Mouse (Mus musculus) hindbrain, embryonic 15.5 days (tissue): ENCODE results near the gene Papolg. TPM values are rescaled to one million over a fixed set of nuclear protein-coding genes. Genes with fewer than 3 reads are reported as not detected.
"Not testable (repeated sequence)": the region's sequence is repeated elsewhere in the genome, so short reads cannot be mapped to it uniquely, and the experiment has no call there.

Experiments
- ATAC-seq: fragments of 200-750 bp; cut with Nextera tagmentation; 2 replicates; pipeline ENCODE4 v1.8.0; 2017; ENCODE audit warnings: low read depth, moderate number of reproducible peaks, moderate TSS enrichment; ENCODE audit not compliant: low FRiP score
- H3K27ac ChIP-seq: fragments of 300-500 bp; sonication (generic); replicated peaks from 2 replicates; pipeline ENCODE4 v1.5.1; 2015; ENCODE audit warnings: mild to moderate bottlenecking, inconsistent platforms
- H3K27me3 ChIP-seq: fragments of 300-500 bp; sonication (generic); 2 replicates; pipeline ENCODE4 v1.6.1; 2015; ENCODE audit warnings: control low read depth, inconsistent platforms
- H3K36me3 ChIP-seq: fragments of 300-500 bp; sonication (generic); 2 replicates; pipeline ENCODE4 v1.6.1; 2015; ENCODE audit warnings: control low read depth, inconsistent platforms
- H3K4me1 ChIP-seq: fragments of 300-500 bp; sonication (generic); replicated peaks from 2 replicates; pipeline ENCODE4 v1.6.1; 2015; ENCODE audit warnings: control low read depth, inconsistent platforms
- H3K4me2 ChIP-seq: fragments of 300-500 bp; sonication (generic); 2 replicates; pipeline ENCODE4 v1.6.1; 2015; ENCODE audit warnings: moderate library complexity, mild to moderate bottlenecking, inconsistent platforms
- H3K4me3 ChIP-seq: fragments of 300-500 bp; sonication (generic); 2 replicates; pipeline ENCODE4 v1.5.1; 2015; ENCODE audit warnings: mild to moderate bottlenecking, inconsistent platforms
- H3K9ac ChIP-seq: fragments of 300-500 bp; sonication (generic); 2 replicates; pipeline ENCODE4 v1.6.1; 2015; ENCODE audit warnings: inconsistent platforms
- H3K9me3 ChIP-seq: fragments of 300-500 bp; sonication (generic); 2 replicates; pipeline ENCODE4 v1.6.1; 2016; ENCODE audit warnings: control low read depth, inconsistent platforms
- whole genome bisulfite sequencing: fragments of 180-500 bp; shearing (Covaris S2); methylation state at CpG from one replicate; pipeline ENCODE4 v1.1.7; 2015; 5-methylcytosine and 5-hydroxymethylcytosine counted together
- polyA plus RNA-seq: library from polyadenylated mRNA; unstranded; fragments of >200 nt; fragmentation: Nextera tagmentation; extraction: Ambion mirVana; gene quantifications from 2 replicates; pipeline ENCODE4 v1.2.1, GENCODE M21; 2015

Gene Papolg
- 18.2 and 18.6 TPM in 2 replicates for polyA plus RNA-seq

DNA sequence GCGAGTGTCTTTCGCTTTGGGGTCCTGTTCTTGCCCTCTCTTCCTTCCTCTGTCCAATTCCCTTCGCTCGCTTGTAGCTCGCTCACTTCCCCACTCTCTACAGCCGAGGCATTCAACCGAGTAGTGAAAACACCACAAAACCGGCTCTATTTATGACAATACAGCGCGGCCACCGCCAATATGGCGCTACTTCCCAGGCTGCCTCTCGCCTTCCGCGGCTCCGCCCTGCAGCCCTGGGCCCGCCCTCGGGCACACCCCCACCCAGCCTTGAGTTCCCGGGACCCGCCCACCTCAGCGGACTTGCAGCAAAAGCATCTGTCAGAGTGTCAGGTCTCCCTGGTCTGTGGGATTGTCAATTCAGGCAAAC lies at the start of gene Papolg:
TSS of gene Papolg (minus strand) at position 194 of the 367 bp plus-strand sequence.
- Histone ChIP-seq H3K27me3 (no peaks in the 10 kb centered on the region), H3K9me3 (no peaks in the 10 kb centered on the region), H3K4me3 (peak within 1 kb of the TSS; percentile 84), H3K4me1 (peaks cover 12% of the 10 kb centered on the region), H3K4me2 (peak within 1 kb of the TSS; percentile 67), H3K27ac (peak within 1 kb of the TSS; percentile 94), H3K36me3 (0 out of 2 replicates have a peak, but pooled peaks cover 6% of the 10 kb centered on the region), H3K9ac (peak within 1 kb of the TSS; percentile 90)
- peak; percentile 100 for ATAC-seq
- WGBS = under 1% methylated on average over 21 of the region's 21 CpGs

DNA sequence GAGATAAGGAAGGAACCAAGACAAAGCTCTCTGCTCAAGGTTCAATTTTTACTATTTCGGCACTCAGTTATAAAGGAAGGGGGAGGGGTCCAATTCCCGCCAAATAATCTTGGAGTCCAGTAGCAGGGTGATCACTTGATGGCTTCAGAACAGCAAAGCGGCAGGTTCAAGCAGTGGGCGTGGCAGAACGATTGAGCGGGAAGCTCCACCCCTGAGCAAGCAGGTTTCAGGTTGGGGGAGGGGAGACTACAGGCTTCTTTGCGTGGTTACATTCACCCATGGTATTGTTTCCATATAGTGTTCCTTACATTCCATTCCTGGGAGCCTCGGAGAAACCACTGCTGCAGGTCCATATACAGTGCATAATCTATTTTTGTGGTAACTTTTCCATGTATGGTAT lies 33.1 kb upstream of the Papolg start:
- H3K4me1 ChIP-seq, ATAC-seq, H3K9ac ChIP-seq, H3K36me3 ChIP-seq, H3K27me3 ChIP-seq, H3K27ac ChIP-seq, H3K9me3 ChIP-seq: not testable (repeated sequence)
- H3K4me3 ChIP-seq = peak overlapping the region; percentile 13
- 28% methylated on average over 8 of the region's 8 CpGs for WGBS
- H3K4me2 ChIP-seq = peak overlapping the region; percentile 41

DNA sequence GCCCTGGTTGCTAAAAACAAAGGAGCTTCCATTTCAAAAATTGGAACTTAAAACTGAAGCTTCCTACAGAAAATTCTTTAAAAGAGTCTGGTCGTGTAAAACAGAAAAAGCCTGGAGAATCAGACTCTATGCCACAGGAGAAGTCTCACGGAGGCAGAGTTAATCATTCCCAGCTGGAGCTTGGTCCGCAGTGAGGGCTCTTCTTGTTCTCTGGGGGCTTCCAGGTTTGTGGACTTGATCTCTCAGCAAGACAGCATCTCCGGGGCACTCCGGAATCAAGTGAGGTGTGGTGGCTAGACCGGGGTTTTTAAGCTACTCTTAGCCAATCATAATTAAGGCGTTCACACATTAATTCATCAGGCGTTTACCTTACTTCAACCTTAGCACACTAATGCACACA lies 32.6 kb upstream of the Papolg start:
- Histone ChIP-seq H3K9me3 (no peaks in the 10 kb centered on the region), H3K27ac (no peak overlapping the region), H3K4me1 (no peaks in the 10 kb centered on the region), H3K36me3 (no peaks in the 10 kb centered on the region), H3K9ac (no peak overlapping the region), H3K27me3 (no peaks in the 10 kb centered on the region), H3K4me3 (peak overlapping the region; percentile 13), H3K4me2 (peak overlapping the region; percentile 41)
- WGBS = 34% methylated on average over 8 of the region's 8 CpGs
- no peak for ATAC-seq

DNA sequence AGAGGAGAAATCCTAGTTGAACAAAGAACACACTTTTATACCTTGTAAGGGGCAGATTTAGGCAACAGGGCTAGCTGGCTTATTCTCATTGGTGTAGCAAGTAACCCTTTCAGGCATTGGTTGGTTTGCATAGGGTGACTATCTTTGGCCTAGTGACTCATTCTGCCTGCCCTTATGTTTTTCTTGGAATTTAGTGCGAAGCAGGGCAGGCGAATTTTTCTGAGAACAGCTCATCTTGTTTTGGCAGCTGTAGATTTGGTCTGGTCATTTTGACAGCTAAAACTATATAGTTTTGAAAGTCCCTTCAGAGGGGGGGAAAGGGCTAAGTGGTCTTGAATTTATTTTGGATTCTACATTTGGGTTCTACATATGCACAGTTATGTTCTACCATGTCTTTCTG lies 18.8 kb upstream of the Papolg start:
- WGBS = 86% methylated on average over 2 of the region's 2 CpGs
- not testable (repeated sequence) for H3K4me2 ChIP-seq, H3K9ac ChIP-seq, H3K36me3 ChIP-seq, H3K27ac ChIP-seq, H3K9me3 ChIP-seq, ATAC-seq, H3K4me1 ChIP-seq, H3K27me3 ChIP-seq, H3K4me3 ChIP-seq

DNA sequence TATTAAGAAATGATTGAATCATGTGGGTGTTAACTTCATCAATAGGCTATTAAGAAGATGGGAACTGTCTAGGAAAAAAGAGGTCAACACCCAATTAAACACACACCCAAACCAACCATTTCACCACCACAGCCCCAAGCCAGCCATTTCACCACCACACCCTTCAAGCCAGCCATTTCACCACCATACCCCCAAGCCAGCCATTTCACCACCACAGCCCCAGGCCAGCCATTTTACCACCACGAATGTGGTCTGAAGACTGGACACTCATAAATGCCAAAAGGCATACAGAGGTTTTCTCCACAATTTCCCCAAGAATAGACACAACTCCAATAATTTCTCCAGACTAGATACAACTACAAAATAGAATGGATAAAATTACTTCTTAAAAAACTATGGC lies 8.9 kb upstream of the Papolg start:
- no peak for ATAC-seq
- Histone ChIP-seq H3K27ac (no peak overlapping the region), H3K4me1 (no peaks in the 10 kb centered on the region), H3K36me3 (no peaks in the 10 kb centered on the region), H3K9ac (no peak overlapping the region), H3K4me2 (no peak overlapping the region), H3K4me3 (no peak overlapping the region), H3K9me3 (no peaks in the 10 kb centered on the region), H3K27me3 (no peaks in the 10 kb centered on the region)
- 82% methylated on average over 1 of the region's 1 CpGs for WGBS

DNA sequence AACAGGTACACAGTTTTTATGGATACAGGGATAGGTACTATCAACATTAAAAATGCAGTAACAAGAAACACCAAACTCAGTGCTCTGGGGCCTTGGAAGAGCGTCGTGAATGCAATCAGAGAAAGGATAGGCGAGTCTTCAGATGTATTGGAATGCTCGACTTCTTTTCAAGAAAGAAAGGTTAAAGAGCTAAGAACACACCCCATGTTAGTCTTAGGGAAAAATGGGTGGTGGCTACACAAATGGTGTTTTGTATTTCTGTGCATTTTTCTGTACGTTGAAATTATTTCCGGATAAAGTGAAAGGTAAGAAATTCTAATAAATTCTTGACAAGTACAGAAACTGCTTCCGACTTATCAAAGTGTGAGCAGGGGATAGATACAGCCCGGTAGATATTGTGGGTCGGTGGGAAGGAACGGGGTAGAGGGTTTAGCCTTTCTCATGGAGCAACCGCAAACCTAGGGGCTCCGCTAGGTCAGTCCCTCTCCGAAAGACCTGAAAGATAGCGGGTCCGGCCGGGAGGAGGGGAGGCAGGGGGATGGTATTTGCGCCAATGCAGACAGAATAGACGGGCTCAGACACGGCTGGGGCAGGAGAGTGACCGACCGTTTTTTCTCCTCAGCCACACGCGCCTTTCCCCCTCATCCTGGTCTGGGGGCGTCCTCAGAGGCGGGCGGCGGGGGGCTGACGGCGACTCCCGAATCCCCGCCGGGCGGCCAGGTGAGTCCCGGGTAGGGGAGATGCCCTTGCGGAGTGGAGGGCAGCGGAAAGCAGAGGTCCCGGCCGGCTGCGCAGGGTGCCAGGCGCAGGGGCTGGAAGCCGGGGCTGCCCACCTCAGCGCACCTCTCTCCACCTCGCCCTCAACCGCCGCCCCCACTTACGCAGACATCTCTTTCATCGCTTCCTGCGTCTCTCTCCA lies 653 bp downstream of the Papolg start:
- Histone ChIP-seq H3K4me1 (peaks cover 12% of the 10 kb centered on the region), H3K27ac (peak overlapping the region; percentile 94), H3K27me3 (no peaks in the 10 kb centered on the region), H3K9ac (peak overlapping the region; percentile 90), H3K4me3 (peak overlapping the region; percentile 84), H3K36me3 (peaks cover 8% of the 10 kb centered on the region), H3K9me3 (no peaks in the 10 kb centered on the region), H3K4me2 (peak overlapping the region; percentile 67)
- peak; percentile 91 for ATAC-seq
- under 1% methylated on average over 41 of the region's 48 CpGs for WGBS

DNA sequence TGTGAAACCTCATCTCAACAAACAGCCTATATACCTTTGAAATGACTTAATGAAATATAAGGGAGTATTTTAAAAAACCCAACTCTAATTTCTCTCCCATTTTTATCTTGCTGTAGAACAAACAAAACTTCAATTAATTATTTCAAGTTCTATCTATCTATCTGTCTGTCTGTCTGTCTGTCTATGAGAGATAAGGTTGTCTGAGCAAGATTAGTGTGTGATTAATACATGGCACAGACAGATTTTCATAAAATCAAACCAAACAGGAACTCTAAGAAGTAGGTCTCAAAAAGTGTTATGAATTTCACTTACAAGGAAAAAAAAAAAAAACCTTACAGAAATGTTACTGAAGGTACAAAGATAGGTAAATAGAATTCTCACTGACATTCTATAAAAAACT lies 1.5 kb downstream of the Papolg start:
- H3K27ac ChIP-seq = no peak overlapping the region
- H3K36me3 ChIP-seq = peaks cover 16% of the 10 kb centered on the region
- no peak overlapping the region for H3K9ac ChIP-seq
- H3K4me1 ChIP-seq = peaks cover 12% of the 10 kb centered on the region
- ATAC-seq = no peak
- peak overlapping the region; percentile 42 for H3K4me2 ChIP-seq
- no peaks in the 10 kb centered on the region for H3K27me3 ChIP-seq
- no peaks in the 10 kb centered on the region for H3K9me3 ChIP-seq
- no peak overlapping the region for H3K4me3 ChIP-seq

DNA sequence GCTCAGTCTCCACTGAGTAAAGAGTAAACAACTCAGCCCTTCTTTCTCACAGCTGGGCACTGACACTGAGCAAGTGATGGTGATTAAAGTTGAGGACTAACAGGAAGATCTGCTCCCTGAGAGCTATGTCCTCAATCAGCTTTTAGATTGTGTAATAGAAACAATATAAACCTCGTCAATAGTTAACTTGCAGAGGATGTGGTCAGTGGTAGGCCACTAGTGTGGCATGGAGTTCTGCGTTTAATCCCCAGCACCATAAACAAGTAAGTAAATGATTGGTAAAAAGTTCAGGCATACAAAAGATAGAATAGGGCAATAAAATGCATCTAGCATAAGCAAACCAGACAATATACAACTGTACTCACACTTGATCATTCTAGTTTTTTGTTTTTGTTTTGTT lies 30.7 kb downstream of the Papolg start:
- H3K36me3 ChIP-seq = peaks cover 72% of the 10 kb centered on the region
- H3K4me2 ChIP-seq = no peak overlapping the region
- H3K4me3 ChIP-seq = no peak overlapping the region
- H3K9me3 ChIP-seq = no peaks in the 10 kb centered on the region
- H3K27ac ChIP-seq = no peak overlapping the region
- no peak for ATAC-seq
- H3K27me3 ChIP-seq = no peaks in the 10 kb centered on the region
- H3K4me1 ChIP-seq = no peaks in the 10 kb centered on the region
- no peak overlapping the region for H3K9ac ChIP-seq
- WGBS = 77% methylated on average over 2 of the region's 2 CpGs

DNA sequence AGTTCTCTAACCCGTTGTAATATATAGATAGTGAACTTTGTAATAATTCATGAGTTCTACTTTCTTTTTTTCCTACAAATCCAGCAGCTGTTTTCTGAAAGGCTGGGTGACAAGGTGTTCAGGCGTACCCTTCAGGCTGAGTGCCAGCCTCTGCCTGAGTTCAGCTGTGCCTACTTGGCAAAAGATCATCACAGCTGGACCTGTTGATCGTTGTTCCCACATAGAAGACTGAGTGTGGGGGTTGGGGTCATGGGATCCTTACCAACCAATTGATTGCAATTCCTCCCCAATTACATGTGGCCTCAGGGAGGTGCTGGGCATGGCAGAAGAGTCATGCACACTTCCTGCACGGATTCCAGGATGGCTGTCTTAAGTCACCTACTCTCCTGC lies 38.3 kb downstream of the Papolg start:
- peaks cover 47% of the 10 kb centered on the region for H3K36me3 ChIP-seq
- H3K27me3 ChIP-seq = no peaks in the 10 kb centered on the region
- no peaks in the 10 kb centered on the region for H3K9me3 ChIP-seq
- H3K4me3 ChIP-seq = no peak overlapping the region
- no peak overlapping the region for H3K4me2 ChIP-seq
- no peak overlapping the region for H3K27ac ChIP-seq
- WGBS = 89% methylated on average over 4 of the region's 4 CpGs
- H3K9ac ChIP-seq = no peak overlapping the region
- no peak for ATAC-seq
- H3K4me1 ChIP-seq = no peaks in the 10 kb centered on the region

DNA sequence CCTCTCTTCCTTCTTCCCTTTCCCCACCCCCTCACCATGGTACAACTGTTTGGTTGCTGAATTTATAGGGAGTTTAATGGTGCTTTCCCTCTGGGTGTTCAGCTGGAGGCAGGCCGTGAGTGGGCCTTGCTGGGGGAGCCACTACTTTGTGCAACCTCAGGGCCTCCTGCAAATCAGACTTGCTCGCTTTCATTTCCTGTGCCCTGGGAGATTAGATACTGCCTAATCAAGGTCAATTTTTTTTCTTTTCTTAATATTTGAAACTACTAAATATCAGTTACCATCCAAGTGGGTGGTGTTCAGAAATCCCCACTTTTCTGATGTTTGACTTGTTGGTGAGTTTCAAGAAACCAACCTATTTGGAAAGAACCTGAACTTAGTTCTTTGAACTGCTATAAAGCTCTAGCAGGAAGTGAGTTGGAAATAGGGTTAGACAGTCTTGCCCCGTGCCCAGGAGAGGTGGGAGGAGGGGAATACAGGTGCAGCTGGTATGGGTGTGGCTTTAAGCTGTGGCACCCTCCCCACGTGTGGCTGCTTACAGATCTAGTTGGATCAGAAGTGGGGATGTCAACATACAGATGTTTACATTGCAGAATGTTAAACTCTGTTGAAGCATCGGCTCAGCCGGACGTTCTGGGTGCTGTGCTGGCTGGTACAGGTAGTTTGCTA lies 38.9 kb downstream of the Papolg start:
- no peak for ATAC-seq
- Histone ChIP-seq H3K27ac (no peak overlapping the region), H3K27me3 (no peaks in the 10 kb centered on the region), H3K4me2 (no peak overlapping the region), H3K9me3 (no peaks in the 10 kb centered on the region), H3K36me3 (peaks cover 42% of the 10 kb centered on the region), H3K9ac (no peak overlapping the region), H3K4me1 (no peaks in the 10 kb centered on the region), H3K4me3 (no peak overlapping the region)
- WGBS = 90% methylated on average over 7 of the region's 7 CpGs

DNA sequence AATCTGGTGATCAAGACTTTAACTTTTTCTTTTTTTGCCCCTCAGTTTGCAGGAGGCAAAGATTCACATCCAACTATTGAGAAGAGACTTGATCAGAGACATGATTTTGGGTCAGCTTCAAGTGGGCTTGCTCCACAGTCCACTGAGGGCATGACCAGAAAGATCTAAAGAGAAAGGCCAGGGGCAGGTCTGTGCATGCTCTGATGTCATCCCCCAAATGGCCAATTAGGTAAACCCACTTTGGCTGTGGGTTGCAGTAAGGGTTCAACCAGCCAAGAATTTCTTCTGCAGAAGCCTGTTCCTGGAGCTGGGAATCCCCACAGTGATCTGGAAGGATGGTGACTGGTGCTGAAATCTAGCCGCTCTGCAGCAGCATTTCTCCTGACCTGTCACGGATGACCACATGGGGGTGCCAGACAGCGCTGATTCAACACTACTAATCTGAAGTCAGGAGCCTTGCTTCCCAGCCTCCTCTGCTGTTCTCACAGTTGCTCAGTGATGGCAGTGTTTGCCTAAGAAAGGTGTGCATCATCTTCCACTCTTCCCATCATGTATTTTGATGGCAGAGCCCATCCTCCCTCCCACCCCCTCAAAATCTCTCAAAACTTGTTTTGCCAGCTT lies 39.8 kb downstream of the Papolg start:
- ATAC-seq = peak; percentile 77
- H3K4me2 ChIP-seq = no peak overlapping the region
- 9% methylated on average over 3 of the region's 3 CpGs for WGBS

DNA sequence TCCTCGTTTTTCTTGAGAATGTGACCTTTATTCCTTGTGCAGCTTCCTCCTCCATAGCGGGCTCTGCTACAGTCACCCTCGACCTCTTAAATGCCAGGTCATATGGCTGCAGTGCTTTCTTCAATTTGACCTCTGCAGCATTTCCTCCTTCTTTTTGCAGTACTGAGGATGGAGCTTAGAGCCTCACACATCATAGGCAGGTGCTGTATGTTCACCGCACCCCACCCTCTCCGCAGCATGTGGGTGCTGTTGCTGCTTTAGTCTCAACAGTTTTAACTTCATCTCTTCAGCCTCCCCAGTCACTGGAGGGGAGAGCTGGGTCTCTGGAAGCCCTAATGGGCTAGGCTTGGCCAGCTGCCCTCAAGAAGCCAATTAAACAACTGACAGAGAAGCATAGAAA lies 41.7 kb downstream of the Papolg start:
- no peak overlapping the region for H3K4me2 ChIP-seq
- no peaks in the 10 kb centered on the region for H3K4me1 ChIP-seq
- H3K9ac ChIP-seq = no peak overlapping the region
- 84% methylated on average over 5 of the region's 5 CpGs for WGBS
- ATAC-seq = no peak
- peaks cover 18% of the 10 kb centered on the region for H3K36me3 ChIP-seq
- H3K27me3 ChIP-seq = no peaks in the 10 kb centered on the region
- H3K9me3 ChIP-seq = no peaks in the 10 kb centered on the region
- no peak overlapping the region for H3K27ac ChIP-seq
- no peak overlapping the region for H3K4me3 ChIP-seq

More for the DNA sequence above, 39.8 kb downstream of the Papolg start:
- peaks cover 35% of the 10 kb centered on the region for H3K36me3 ChIP-seq
- no peaks in the 10 kb centered on the region for H3K9me3 ChIP-seq
- no peak overlapping the region for H3K27ac ChIP-seq
- H3K9ac ChIP-seq = no peak overlapping the region
- H3K27me3 ChIP-seq = no peaks in the 10 kb centered on the region
- H3K4me1 ChIP-seq = no peaks in the 10 kb centered on the region
- H3K4me3 ChIP-seq = no peak overlapping the region
